Mouse (Mus musculus): ENCODE data around the gene Mcu. TPM values are rescaled to one million over a fixed set of nuclear protein-coding genes. Genes with fewer than 3 reads are reported as not detected.

Mcu gene
- polyA plus RNA-seq, 1 experiment from 2014 or later: 24.2 TPM

DNA sequence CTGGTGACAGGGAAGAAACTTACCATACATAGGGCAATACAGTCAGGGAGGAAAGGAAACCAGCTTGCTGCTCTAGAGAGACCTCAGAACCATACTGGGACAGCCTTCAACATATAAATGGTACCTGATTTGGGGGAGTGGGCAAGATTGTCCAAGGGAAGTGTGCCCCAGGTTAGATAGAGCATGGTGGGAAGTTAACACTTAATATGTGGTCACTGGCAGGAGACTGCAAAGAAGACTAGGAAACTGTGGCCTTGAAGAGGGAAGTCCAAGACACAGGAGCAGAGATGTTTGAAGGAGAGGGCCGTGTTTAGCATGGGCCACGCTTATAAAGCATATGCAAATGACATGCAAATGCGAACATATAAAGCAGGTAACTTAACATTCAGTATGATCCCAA is 172.4 kb downstream of the Mcu start:
- no peak overlapping the region for H3K9ac ChIP-seq (ENCODE audit: low read depth, low read length)
- H3K36me3 ChIP-seq (ENCODE audit: control insufficient read depth, insufficient read depth, low read length): no peaks in the 10 kb centered on the region
- ATAC-seq (replicated peaks; ENCODE audit: low FRiP score) (no peak), DNase-seq (ENCODE audit: low spot score) (no peak)
- no peaks in the 10 kb centered on the region for H3K27me3 ChIP-seq (replicated peaks; ENCODE audit: control insufficient read depth, insufficient read depth, low read length)
- H3K27ac ChIP-seq (ENCODE audit: low read depth, low read length): no peak overlapping the region
- no peaks in the 10 kb centered on the region for H3K9me3 ChIP-seq (ENCODE audit: control insufficient read depth, low read length)
- WGBS: 51% methylated on average over 3 of the region's 3 CpGs
- peaks cover 18% of the 10 kb centered on the region for H3K4me1 ChIP-seq (replicated peaks; ENCODE audit: control insufficient read depth, insufficient read depth, low read length)
- no peak overlapping the region for H3K4me3 ChIP-seq (ENCODE audit: low read depth, low read length)
- H3K4me2 ChIP-seq: no peak overlapping the region

DNA sequence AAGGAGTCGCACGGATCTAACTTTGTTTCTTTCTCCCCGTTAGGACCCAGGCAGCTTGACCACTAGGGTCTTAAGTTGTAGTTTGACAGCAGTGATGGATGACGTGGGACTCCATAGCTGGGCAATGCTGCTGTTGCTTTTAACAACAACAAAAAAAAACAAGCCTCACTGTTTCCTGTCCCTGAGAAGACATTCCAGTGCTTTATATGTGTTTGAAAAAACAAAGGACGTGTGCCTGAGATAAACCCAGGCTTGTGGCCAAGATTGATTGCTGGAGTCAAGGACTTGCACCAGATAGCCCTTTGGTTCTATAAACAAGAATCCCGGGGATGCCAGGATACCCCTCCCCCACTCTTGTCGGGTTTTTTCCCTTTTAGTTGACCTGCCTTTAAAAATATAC is 173.3 kb downstream of the Mcu start:
- Histone ChIP-seq H3K27ac (ENCODE audit: low read depth, low read length) (no peak overlapping the region), H3K4me2 (no peak overlapping the region), H3K4me3 (ENCODE audit: low read depth, low read length) (no peak overlapping the region), H3K27me3 (replicated peaks; ENCODE audit: control insufficient read depth, insufficient read depth, low read length) (no peaks in the 10 kb centered on the region), H3K4me1 (replicated peaks; ENCODE audit: control insufficient read depth, insufficient read depth, low read length) (peaks cover 18% of the 10 kb centered on the region), H3K9me3 (ENCODE audit: control insufficient read depth, low read length) (no peaks in the 10 kb centered on the region), H3K36me3 (ENCODE audit: control insufficient read depth, insufficient read depth, low read length) (no peaks in the 10 kb centered on the region), H3K9ac (ENCODE audit: low read depth, low read length) (no peak overlapping the region)
- ATAC-seq (replicated peaks; ENCODE audit: low FRiP score) (0 out of 2 replicates have a peak, but pooled peaks have one; percentile 23), DNase-seq (ENCODE audit: low spot score) (no peak)
- 10% methylated on average over 7 of the region's 7 CpGs for WGBS

DNA sequence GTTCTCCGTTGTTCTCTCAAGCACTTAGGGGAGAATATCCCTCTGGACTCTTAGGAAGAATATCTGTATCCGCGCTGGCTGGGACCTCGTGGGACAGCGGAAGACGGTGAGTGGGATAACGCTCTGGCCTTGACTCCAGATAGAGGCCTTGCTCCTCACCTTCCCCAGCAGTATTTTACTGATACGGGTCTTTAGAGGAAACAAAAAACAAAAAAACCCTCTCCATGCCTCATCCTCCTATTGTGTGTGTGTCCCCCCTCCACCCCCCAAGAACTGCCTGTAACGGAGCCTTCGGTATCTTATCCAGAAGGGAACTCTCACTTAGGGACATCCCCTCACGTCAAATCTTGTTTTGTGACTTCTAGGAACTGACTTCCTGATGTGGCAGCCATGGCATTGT is 174.8 kb downstream of the Mcu start, which contains the start of gene Oit3:
Gene Oit3 (minus strand): TSS at position 44 of the 400 bp plus-strand sequence.
- 58% methylated on average over 11 of the region's 11 CpGs for WGBS
- Histone ChIP-seq H3K9ac (ENCODE audit: low read depth, low read length) (no peak within 1 kb of the TSS), H3K27me3 (replicated peaks; ENCODE audit: control insufficient read depth, insufficient read depth, low read length) (no peaks in the 10 kb centered on the region), H3K4me2 (no peak within 1 kb of the TSS), H3K4me1 (replicated peaks; ENCODE audit: control insufficient read depth, insufficient read depth, low read length) (peaks cover 16% of the 10 kb centered on the region), H3K4me3 (ENCODE audit: low read depth, low read length) (no peak within 1 kb of the TSS), H3K9me3 (ENCODE audit: control insufficient read depth, low read length) (no peaks in the 10 kb centered on the region), H3K36me3 (ENCODE audit: control insufficient read depth, insufficient read depth, low read length) (no peaks in the 10 kb centered on the region), H3K27ac (ENCODE audit: low read depth, low read length) (no peak within 1 kb of the TSS)
- 0 out of 2 replicates have a peak, but pooled peaks have one; percentile 29 for ATAC-seq (replicated peaks; ENCODE audit: low FRiP score)
- no peak for DNase-seq (ENCODE audit: low spot score)

DNA sequence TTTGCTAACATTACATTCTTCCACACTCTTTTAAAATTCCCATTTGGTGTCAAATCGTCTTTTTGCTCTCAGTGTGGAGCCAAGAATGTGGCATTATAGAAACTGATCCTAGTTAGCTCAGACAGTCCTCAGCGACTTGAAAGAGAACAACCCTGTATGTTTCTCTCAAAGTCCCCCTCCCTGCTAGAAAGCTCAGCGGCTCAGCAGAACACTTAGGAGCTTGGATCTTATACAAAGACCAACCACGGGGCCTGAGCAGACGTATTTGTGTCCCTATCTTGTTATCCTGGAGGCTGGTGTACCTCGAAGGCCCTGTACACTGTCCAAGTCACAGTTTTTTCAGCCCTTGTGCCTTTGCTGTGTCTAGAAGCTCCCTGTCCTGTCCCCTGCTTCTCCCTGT is 176.3 kb downstream of the Mcu start:
- H3K9me3 ChIP-seq (ENCODE audit: control insufficient read depth, low read length): no peaks in the 10 kb centered on the region

DNA sequence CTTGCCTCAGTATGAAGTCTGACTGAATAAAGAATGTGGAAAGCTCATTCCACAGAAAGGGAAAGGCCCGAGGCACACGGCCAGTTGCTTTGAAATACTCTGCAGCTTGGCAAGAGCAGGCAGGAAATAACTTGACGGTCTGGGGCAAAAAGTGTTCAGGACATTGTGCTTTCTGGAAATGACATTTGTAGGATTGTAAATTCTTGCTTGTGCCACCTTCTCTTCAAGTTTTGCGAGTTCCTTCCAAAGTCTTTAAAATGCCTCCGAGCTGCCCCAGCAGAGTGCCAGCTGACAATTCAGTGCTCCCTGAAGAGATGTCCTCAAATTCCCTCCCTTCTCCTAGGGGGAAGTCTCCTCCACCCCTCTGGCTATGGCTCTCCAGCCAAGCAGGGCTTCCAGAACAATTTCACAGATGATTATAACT is 177.0 kb downstream of the Mcu start:
- Histone ChIP-seq H3K9ac (ENCODE audit: low read depth, low read length) (no peak overlapping the region), H3K36me3 (ENCODE audit: control insufficient read depth, insufficient read depth, low read length) (no peaks in the 10 kb centered on the region), H3K27me3 (replicated peaks; ENCODE audit: control insufficient read depth, insufficient read depth, low read length) (no peaks in the 10 kb centered on the region), H3K9me3 (ENCODE audit: control insufficient read depth, low read length) (no peaks in the 10 kb centered on the region), H3K27ac (ENCODE audit: low read depth, low read length) (no peak overlapping the region), H3K4me3 (ENCODE audit: low read depth, low read length) (no peak overlapping the region), H3K4me2 (peak overlapping the region; percentile 14; the same call in 1 of the 2 replicates), H3K4me1 (replicated peaks; ENCODE audit: control insufficient read depth, insufficient read depth, low read length) (peaks cover 14% of the 10 kb centered on the region)
- no peak for DNase-seq (ENCODE audit: low spot score)
- no peak for ATAC-seq (replicated peaks; ENCODE audit: low FRiP score)
- WGBS: 62% methylated on average over 5 of the region's 5 CpGs

More for the DNA sequence above, 176.3 kb downstream of the Mcu start:
- H3K36me3 ChIP-seq (ENCODE audit: control insufficient read depth, insufficient read depth, low read length): no peaks in the 10 kb centered on the region
- H3K27me3 ChIP-seq (replicated peaks; ENCODE audit: control insufficient read depth, insufficient read depth, low read length): no peaks in the 10 kb centered on the region
- DNase-seq (ENCODE audit: low spot score): no peak
- no peak overlapping the region for H3K9ac ChIP-seq (ENCODE audit: low read depth, low read length)
- ATAC-seq (replicated peaks; ENCODE audit: low FRiP score): no peak
- WGBS: 53% methylated on average over 6 of the region's 6 CpGs
- 0 out of 2 replicates have a peak overlapping the region, but pooled peaks have one; percentile 0 for H3K4me3 ChIP-seq (ENCODE audit: low read depth, low read length)
- no peak overlapping the region for H3K4me2 ChIP-seq
- H3K4me1 ChIP-seq (replicated peaks; ENCODE audit: control insufficient read depth, insufficient read depth, low read length): peaks cover 16% of the 10 kb centered on the region
- H3K27ac ChIP-seq (ENCODE audit: low read depth, low read length): no peak overlapping the region

DNA sequence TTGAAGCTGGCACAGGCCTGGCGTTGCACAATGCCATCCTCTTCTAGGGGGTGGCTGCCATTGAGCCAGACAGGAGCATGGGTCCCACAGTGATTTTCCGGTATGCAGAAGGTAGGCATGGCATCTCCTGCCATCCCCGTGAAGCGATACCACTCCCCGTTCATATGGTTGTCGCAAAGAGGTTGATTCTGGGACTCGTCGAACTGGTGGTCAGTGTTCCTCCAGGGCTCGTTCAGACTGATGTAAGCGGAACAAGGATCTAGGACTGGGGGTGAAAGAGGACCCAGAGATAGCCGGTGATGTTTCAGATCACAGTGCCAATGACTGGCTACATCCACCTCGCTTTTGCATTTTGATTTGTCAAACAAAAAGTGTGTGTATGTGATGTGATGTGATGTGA is 177.8 kb downstream of the Mcu start:
- no peak overlapping the region for H3K4me2 ChIP-seq
- ATAC-seq (replicated peaks; ENCODE audit: low FRiP score) (no peak), DNase-seq (ENCODE audit: low spot score) (no peak)
- no peaks in the 10 kb centered on the region for H3K9me3 ChIP-seq (ENCODE audit: control insufficient read depth, low read length)
- no peak overlapping the region for H3K4me3 ChIP-seq (ENCODE audit: low read depth, low read length)
- H3K27ac ChIP-seq (ENCODE audit: low read depth, low read length): no peak overlapping the region
- H3K9ac ChIP-seq (ENCODE audit: low read depth, low read length): no peak overlapping the region
- no peaks in the 10 kb centered on the region for H3K27me3 ChIP-seq (replicated peaks; ENCODE audit: control insufficient read depth, insufficient read depth, low read length)
- no peaks in the 10 kb centered on the region for H3K36me3 ChIP-seq (ENCODE audit: control insufficient read depth, insufficient read depth, low read length)
- peaks cover 7% of the 10 kb centered on the region; the same call in 1 of the 2 replicates for H3K4me1 ChIP-seq (replicated peaks; ENCODE audit: control insufficient read depth, insufficient read depth, low read length)
- 83% methylated on average over 12 of the region's 12 CpGs for WGBS

DNA sequence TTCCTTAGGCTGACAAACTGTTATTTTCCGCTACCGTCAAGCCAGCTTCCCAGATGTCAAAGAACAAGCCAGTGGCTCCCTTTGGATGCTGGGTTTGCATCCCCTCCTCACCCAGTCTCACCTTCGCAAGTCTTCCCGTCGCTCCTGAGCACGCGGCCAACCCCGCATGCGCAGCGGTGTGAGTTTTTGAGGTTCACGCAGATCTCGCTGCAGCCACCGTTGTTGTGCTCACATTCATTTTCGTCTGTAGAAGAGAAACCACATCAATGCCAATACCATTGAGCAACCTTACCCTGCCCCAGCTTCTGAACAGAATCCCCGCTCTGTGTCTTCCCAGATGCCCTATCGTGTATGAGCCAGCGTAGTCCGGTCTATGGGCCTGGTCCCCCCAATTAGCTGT is 180.7 kb downstream of the Mcu start:
- no peak for ATAC-seq (replicated peaks; ENCODE audit: low FRiP score)
- WGBS: 95% methylated on average over 18 of the region's 18 CpGs

DNA sequence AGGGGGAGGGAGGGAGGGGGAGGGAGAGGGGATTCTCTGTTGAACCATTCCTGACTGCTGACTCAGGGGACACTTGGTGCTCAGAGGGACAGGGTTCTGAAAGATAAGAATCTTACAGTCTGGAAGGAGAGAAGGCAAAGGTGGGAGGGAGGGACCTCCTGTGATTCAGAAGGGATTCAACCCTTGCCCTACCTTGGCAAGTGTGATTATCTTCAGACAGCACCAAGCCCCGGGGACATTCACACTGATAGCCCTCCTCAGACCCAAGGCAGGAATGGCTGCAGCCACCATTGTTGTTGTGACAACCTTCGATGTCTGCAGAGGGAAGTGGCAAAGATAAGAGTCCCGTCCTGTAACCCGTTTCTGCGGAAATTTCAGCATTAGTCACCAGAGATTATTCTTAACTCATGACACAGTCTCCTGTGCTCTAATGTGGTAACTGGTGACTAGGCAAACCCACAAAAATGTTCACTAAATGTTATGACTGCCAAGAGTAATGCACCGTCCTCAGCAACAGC is 185.7 kb downstream of the Mcu start:
- Histone ChIP-seq H3K9ac (ENCODE audit: low read depth, low read length) (no peak overlapping the region), H3K4me2 (no peak overlapping the region; the same call in 1 of the 2 replicates), H3K4me1 (replicated peaks; ENCODE audit: control insufficient read depth, insufficient read depth, low read length) (peaks cover 6% of the 10 kb centered on the region; the same call in 1 of the 2 replicates), H3K27me3 (replicated peaks; ENCODE audit: control insufficient read depth, insufficient read depth, low read length) (no peaks in the 10 kb centered on the region), H3K4me3 (ENCODE audit: low read depth, low read length) (no peak overlapping the region), H3K36me3 (ENCODE audit: control insufficient read depth, insufficient read depth, low read length) (no peaks in the 10 kb centered on the region), H3K27ac (ENCODE audit: low read depth, low read length) (no peak overlapping the region), H3K9me3 (ENCODE audit: control insufficient read depth, low read length) (no peaks in the 10 kb centered on the region)
- peak; percentile 58 for ATAC-seq (replicated peaks; ENCODE audit: low FRiP score)
- WGBS: 14% methylated on average over 6 of the region's 6 CpGs
- no peak for DNase-seq (ENCODE audit: low spot score)

More for the DNA sequence above, 180.7 kb downstream of the Mcu start:
- no peak for DNase-seq (ENCODE audit: low spot score)
- Histone ChIP-seq H3K4me3 (ENCODE audit: low read depth, low read length) (no peak overlapping the region), H3K9ac (ENCODE audit: low read depth, low read length) (no peak overlapping the region), H3K27me3 (replicated peaks; ENCODE audit: control insufficient read depth, insufficient read depth, low read length) (no peaks in the 10 kb centered on the region), H3K9me3 (ENCODE audit: control insufficient read depth, low read length) (no peaks in the 10 kb centered on the region), H3K27ac (ENCODE audit: low read depth, low read length) (no peak overlapping the region), H3K36me3 (ENCODE audit: control insufficient read depth, insufficient read depth, low read length) (no peaks in the 10 kb centered on the region), H3K4me2 (no peak overlapping the region), H3K4me1 (replicated peaks; ENCODE audit: control insufficient read depth, insufficient read depth, low read length) (peaks cover 4% of the 10 kb centered on the region; the same call in 1 of the 2 replicates)

DNA sequence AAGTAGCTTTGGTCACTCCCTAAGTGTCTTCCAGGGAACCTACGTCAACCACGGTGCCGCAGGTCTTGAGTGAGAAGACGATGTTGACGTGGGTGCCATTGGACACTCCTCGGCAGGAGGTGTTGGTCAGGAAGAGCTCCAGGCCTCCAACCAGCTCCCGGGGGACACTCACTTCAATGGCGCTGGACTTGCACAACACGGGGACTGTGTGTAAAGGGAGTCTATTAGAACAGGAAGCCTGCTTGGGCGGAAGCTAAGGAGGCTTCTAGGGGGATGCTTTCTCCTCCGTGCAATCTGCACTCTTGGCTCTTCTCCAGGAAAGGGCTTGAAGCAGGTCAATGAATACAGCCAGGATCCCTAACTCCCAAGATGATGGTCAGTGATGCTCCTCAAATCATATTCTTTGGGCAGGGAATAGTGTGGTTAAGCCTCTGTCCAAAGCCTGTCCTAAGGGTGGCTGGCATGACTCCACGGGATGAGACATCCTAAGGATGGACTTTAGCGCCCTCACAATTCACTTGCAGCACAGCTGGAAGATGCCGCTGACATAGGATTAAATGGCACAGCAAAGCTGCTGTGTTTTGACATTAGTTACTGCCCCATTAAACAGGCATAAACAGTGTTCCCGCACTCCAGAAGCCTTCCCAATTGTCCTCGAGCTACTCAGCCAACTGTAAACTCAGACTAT is 186.9 kb downstream of the Mcu start:
- Histone ChIP-seq H3K9me3 (ENCODE audit: control insufficient read depth, low read length) (no peaks in the 10 kb centered on the region), H3K27ac (ENCODE audit: low read depth, low read length) (no peak overlapping the region), H3K27me3 (replicated peaks; ENCODE audit: control insufficient read depth, insufficient read depth, low read length) (no peaks in the 10 kb centered on the region), H3K4me2 (no peak overlapping the region), H3K4me1 (replicated peaks; ENCODE audit: control insufficient read depth, insufficient read depth, low read length) (peaks cover 6% of the 10 kb centered on the region; the same call in 1 of the 2 replicates), H3K36me3 (ENCODE audit: control insufficient read depth, insufficient read depth, low read length) (no peaks in the 10 kb centered on the region), H3K9ac (ENCODE audit: low read depth, low read length) (no peak overlapping the region), H3K4me3 (ENCODE audit: low read depth, low read length) (no peak overlapping the region)
- WGBS: 76% methylated on average over 16 of the region's 16 CpGs
- ATAC-seq (replicated peaks; ENCODE audit: low FRiP score) (no peak), DNase-seq (ENCODE audit: low spot score) (no peak)
